Mouse (Mus musculus) left cerebral cortex, postnatal 25 days (tissue): Measurements from ENCODE around the gene Dync1i2. TPM values are rescaled to one million over a fixed set of nuclear protein-coding genes. Genes with fewer than 3 reads are reported as not detected.

Experiments used
- DNase-seq, 2 experiments: peaks; one replicate each; pipeline ENCODE4 v3.0.0; 2022; ENCODE audit warnings: low spot score in 2 of 2, mixed read lengths in 1 of 2
- intact Hi-C: fragments of 180-260 bp; cut with DNase I; formaldehyde crosslinking; loops from one replicate; pipeline ENCODE4 v1.15.1; 2025
- total RNA-seq, 2 experiments: library from RNA; stranded (reverse); gene quantifications; 2 replicates each; pipeline ENCODE4 v1.2.3; 2021

Gene Dync1i2
- 100 to 1,000 TPM; 134 to 135 TPM for total RNA-seq

DNA sequence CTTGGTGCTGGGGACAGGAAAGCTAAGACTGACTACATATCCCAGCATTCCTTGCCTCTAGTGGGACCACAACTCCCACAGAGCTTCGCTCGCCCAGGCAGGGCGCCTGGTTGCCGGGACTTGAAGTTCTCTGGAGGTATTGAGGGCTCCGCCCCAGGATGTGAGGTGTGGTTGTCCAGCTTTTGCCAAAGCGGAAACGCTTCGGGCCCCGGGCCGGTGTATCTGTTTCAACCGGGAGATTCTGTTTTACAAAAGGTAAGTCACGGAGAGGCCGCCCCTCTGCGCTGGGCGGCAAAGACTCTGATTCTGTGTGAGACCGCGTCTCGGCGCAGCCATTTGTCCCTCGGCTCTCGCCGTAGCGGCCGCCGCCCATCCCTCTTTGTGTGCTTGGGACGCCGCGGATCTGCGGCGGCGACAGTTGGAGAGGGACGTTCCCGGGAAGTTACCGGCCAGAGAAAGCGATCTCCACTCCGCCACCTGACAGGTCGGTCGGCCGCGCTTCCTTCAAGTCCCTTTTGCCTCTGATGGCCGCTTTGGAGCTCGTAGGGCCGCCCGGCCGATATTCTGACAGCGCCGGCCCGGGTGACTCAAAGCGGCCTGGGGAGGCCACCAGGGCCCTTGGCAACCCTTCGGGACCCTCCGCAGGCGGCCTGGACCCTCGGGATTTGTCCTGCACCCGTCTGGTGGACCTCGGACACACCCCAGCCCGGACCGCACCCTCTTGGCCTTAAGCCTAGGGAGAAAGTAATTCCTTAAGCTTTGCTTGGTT lies at the start of gene Dync1i2:
TSS of gene Dync1i2 (plus strand) at position 116 of the 769 bp plus-strand sequence.
- peak; percentile 93 to 97 for DNase-seq
- intact Hi-C loops = loop anchor here (5.0 kb wide), 1 partner anchor 549 kb away; the partner anchor contains the start of genes Gm26558 and Gorasp2

DNA sequence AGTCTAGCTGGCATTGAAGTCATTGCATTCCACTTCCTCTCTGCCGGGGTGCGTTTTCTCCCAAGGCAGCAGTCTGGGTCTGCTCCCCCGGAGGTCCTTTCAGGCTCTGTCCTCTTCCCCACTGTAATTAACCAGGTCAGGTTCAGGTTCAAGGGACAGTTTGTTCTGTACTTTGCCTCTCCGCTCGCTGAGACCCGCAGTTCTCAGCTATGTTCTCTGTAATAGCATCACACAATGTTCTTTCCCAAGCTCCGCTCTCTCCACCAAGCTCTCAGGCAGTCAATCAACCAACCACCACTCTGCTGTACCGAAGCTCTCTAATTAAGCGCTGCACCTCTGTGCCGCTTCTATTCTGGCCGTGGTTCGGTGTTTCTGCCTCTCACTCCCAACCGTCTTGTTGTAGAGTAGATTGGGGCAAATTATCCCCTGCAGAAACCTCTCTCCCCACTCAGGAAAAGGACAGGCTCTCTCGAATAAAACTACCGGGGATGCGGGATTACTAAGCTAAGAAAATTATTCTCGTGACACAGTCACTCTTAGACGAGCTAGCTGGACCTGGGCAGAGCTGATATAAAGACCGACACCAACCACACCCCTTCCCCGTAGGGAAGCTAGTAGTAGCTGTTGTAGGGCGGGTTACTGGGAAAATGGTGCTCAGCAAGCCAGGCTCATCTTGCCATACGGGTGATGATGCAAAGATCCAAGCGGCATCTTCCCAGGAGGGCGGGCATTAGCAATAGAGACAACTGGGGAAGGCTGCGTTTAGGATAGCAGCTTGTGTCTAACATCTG lies 48.5 kb upstream of the Dync1i2 start:
- DNase-seq = no peak
- intact Hi-C loops = no loop called here

DNA sequence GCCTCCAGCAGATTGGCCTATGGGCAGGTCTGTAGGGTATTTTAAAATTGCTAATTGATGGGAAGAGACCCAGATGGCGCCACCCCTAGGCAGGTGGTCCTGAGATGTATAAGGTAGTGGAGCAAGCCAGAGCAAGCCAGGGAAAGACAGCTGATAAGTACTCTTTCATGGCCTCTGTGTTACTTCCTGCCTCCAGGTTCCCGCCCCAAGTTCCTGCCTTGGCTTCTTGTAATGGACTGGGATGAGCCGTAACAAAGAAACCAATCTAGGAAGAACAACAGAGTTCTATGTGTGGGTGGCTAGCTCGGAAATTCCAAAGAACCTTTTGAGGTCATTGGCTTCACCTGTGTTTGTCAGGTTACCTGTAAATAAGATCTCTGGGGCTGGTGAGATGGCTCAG lies 44.3 kb upstream of the Dync1i2 start:
- no peak for DNase-seq
- intact Hi-C loops = no loop called here

DNA sequence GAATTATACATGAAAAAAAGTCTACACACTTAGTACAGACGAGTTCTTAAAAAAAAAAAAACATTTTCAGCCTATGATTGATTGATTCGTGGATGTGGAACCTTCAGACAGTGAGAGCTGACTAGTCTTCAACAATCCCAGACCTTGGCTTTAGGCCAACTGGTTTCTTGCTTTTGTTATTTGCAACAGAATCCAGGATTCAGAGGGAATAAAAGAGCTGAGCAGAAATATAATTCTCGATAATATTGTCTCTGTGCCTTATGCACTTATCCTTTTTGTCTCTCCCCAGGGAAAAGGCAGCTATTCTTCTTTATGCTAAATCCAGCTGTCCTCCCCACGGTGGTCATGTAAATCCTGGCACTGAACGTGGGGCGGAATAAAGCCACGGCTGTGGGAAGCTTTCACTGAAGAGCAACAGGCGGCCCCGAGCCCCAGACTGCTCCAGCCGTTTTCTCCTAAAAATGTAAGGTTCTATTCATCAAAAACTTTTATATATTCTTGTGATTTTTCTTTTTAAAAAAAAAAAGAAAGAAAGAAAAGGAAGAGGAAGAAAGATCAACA lies 43.0 kb upstream of the Dync1i2 start:
- no peak for DNase-seq
- intact Hi-C loops = no loop called here

DNA sequence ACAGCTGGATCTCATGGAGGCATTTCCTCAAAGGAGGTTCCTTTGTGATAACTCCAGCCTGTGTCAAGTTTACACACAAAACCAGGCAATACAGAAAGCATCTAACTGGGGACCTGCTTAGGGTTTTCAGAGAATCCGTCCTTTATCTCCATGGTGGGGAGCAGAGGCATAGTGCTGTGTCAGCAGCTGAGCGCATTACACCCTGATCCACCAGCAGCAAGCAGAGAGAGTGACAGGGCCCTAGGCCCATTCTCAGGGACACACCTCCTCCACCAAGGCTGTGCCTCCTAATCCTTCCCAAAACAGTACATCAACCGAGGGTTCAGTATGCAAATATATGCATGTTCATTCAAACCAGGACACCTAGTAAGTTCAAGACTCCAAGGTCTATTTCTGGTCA lies 38.5 kb upstream of the Dync1i2 start:
- no peak for DNase-seq
- intact Hi-C loops = no loop called here

DNA sequence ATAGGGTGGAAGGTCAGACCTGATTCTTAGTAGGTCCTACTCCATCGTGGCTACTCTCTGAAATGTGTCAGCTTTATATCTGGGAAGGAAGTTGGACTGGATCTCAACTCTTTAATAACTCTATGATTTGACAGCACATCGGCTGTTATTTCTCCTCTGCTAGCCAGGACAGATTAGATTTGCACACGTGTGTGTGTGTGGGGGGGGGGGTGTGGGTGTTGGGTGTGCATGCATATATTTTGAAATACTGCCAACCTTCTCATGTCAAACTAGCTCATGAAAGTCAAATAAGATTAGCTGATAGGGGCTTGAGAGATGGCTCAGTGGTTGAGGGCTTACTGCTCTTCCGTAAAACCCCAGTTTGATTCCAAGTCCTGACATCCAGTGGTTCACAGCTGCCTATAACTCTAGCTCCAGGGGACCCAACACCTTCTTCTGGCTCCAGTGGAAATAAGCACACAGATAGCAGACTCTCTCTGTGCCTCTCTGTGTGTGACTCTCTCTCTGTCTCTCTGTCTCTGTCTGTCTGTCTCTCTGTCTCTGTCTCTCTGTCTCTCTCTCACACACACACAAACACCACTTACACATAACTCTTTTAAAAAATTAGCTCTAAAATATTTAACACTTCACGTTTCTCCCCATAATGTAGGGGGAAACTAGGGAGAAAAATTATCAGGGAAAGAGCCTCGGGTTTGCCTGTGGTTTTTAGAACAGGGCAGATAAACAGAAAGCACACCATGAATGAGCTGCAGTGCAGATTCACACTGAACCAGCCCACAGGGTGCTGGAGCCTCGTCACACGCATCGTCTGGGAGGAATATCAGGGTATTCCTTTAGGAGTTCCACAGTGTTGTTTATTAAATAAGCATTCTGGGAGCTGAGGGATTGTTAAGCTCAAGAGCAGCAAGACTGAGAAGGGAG lies 34.9 kb upstream of the Dync1i2 start:
- DNase-seq = no peak
- intact Hi-C loops = no loop called here

DNA sequence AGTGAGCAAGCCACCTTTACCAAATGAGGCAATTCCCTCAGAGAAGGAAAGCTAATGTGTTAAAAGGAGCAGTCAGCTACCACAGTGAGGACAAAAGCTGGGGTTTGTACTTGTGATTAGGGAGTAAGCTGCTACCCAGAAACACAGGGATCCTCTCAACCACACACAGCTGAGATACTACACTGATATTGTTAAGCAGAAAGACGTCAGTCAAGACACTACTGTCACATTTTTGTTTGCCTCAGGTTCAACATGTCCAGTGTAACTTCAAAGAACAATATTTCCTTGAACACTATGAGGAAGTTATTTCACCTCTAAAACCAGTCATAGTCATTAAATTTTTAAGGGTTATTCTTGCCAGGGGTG lies 34.3 kb upstream of the Dync1i2 start:
- intact Hi-C loops = no loop called here
- DNase-seq = no peak

DNA sequence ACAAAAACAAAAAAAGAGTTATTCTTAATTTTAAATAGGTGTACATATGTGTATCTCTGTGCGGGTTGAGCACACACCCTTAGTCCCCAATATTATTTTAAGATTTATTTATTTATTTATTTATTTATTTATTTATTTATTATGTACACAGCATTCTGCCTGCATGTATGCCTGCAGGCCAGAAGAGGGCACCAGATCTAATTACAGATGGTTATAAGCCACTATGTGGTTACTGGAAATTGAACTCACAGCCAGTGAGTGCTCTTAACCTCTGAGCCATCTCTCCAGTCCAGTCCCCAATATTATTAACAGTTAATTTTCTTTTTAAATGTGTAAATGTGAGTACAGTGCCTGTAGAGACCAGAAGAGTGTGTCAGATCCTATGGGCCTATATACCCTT lies 33.7 kb upstream of the Dync1i2 start:
- intact Hi-C loops = no loop called here
- DNase-seq = no peak

DNA sequence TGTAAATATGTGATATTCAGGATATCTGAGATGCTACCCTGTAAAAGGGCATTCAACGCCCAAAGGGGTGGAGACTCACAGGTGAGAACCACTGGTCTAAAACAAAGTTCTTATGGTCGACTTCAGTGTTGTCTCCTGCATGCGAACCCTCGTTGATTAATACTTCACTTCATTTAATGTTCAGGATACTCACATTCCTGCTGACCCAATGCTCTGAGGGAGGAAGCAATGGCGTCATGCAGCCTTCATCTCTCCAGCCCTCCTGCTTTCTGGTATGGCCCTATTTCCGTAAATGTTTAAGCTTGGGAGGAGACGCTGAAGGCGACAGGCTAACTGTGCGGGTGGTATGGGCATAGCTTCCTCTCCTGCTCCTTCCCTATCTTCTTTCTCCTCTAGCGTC lies 31.8 kb upstream of the Dync1i2 start:
- intact Hi-C loops = no loop called here

DNA sequence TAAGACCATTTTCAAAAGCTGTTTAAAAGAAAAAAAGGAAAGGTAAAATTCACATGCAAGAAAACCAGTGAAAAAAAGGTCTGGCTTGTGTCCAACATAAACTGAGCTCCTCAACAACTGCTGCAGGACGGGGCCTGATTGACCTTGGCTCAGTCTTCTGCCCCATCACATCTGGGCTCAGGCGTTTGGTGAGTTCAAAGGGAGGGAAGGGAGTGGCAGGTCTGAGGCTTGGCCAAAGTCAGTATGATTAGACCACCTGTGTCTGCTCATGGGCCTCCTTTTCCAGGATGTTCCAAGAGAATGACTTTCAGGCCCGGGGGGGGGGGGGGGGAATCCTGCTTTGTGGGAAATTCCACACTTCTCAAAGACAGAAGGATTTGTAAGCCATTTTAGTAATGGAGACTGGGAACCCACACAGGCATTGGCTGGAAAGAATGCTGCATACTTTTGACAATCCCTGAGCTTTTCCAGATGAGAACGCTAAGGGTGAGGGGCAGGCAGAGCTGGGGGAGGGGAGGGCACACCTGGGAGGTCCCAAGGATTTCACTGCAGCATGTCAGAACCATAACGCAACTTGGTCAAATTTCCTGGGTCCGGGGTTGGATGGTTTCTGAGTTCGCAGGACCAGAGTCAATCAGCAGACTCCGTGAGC lies 30.8 kb upstream of the Dync1i2 start:
- DNase-seq = no peak
- intact Hi-C loops = no loop called here

More for the DNA sequence above, 31.8 kb upstream of the Dync1i2 start:
- no peak for DNase-seq

DNA sequence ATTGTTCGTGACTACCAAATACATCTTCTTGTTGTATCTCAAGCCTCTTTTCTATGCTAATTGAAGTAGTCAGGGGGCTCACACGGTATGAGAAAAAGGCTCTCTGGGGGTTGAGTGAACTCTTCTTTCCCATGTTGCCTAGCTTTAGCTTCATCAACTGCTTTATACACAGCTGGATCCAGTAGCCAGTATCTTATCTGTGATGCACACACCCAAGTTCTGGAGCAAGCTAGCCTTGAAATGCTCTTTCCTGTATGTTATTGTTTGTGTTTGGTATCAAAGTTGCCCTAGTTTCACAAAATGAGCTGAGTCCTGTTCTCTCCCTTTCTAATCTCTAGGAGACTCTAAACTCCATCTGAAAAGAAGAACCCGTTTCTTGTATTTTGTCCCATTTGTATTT lies 23.6 kb upstream of the Dync1i2 start:
- intact Hi-C loops = no loop called here
- DNase-seq = no peak

DNA sequence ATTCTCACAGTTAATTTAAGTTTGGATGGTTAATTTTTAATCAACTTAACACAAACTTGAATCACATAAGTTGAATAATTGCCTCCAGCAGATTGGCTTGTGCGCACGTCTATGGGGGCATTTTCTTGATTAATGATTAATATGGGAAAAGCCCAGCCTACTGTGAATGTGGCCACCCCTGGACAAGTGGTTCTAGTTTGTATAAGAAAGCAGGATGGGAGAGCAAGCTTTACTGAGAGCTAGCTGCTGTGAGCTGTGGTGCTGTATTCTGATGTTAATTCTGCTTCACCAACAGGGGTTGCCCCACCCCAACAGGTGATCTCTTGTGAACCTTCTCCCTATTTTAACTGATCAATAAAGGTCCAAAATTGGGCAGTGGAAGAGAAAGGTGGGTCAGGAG lies 22.6 kb upstream of the Dync1i2 start:
- DNase-seq = no peak
- intact Hi-C loops = no loop called here

DNA sequence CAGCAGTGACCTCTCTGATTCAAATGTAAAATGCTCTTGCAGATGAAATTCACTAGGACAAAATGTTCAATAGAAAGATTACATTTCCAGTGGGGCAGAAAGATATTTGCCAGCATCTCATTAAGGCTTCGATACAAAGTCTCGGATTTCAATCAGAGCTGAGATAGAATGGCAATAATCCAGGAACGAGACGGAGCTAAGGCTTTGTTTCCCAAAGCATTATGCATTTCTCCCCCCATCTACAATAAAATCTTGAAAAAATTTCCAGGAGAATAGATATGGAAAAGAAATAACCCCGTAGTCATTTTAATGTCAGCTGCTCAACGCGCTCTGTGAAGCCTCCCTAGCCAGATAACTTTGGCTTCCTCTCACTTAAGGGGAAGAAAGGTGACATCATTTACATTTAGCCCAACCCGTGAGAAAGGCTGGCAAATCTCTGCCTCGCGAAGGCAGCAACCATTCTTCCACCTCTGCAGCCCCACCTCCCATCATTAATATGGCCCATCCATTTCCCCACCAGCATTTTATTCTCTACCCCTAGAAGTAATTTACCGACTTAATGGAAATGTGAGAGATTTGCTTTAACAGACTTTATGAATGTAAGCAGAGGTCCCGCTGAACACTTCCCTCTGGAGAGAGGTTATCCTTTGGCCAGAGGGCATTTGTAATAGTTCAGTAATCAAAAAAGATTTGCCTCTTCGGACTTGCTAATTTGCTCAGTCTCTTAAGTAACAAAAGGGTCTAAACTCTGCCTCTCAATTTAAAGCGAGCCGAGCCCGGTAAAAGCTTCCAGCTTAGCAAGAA lies 19.9 kb upstream of the Dync1i2 start:
- no peak for DNase-seq
- intact Hi-C loops = no loop called here

DNA sequence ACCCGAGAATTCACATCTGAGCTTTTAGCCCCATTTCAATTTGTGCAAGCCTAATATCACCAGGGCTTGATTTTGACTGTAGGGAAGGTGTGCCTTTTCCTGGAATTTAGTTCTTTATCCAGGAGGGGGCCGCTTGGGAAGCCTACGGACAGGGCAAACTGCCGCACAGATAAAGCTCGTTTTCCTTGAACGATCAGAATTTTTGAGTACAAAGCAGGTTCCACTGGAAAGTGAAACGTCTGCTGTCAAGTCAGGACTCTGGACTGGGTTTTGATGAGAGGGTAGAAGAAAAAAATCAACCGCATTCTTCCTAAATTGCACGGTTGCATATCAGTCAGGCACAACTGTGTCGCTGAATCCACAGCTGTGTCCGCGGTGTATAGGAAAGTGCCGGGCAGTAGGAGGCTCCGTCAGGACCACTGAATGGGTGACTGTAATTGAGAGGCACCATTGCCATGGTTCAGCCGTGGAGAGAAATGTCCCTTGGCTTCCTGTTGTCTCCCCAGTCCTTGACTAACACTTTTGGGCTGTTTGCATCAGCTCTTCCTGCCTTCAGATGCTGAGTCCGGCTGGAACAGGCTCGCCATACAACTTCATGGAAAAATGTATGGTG lies 19.2 kb upstream of the Dync1i2 start:
- intact Hi-C loops = no loop called here
- no peak for DNase-seq

DNA sequence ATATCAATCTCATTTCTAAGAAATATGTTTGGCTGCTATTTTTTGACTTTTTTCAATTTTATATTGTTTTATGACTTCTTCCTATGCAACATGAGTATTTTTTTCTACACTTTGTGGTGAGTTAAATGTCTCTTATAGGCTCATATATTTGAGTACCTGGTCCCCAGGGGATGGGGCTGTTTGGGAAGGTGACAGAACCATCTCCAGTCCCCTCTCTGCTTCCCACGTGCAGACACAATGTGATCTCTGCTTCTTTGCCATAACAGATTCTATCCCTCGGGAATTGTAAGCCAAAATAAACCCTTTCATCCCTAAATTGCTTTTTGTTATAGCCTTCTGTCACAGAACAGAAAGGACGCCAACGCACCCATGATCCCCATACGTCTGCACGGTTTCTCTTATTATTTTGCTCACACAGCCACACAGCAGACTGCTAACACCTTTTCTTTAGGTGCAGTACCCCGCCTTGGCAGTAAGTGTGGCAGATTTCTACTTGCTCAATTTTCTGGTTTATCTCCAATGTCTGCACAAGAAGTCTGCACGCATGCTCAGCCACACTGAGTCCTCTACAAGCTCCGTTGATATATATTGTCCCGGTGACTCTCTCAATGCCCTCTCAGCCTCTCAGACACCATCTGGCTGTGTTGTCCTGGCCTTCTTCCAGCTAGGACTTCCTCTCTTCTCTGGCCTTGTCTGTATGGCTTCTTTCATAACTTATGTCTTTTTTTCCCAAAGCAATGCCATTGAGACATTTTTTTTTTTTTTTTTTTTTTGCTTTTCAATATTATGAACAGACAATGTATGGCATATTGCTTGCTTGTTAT lies 17.2 kb upstream of the Dync1i2 start:
- intact Hi-C loops = no loop called here
- DNase-seq = peak; percentile 6 to 21

DNA sequence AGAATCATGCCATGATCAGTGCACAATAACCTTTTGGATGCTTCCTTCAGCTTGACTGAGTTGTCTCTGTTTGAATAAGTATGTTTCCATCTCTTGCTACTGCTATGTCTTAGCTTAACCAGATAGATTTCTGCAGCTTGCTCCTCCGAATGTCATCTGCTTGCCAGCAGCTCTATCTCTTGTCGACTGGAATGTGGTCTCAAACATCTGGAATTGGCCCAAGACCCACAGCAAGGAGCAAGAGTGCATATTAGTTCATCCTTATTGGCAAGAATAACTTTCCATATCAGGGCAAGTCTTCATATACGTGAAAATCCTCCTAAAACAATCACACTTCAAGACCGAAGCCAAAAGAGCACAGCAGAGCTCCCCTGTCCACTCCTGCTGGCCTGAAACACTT lies 14.6 kb upstream of the Dync1i2 start:
- intact Hi-C loops = no loop called here
- no peak for DNase-seq

DNA sequence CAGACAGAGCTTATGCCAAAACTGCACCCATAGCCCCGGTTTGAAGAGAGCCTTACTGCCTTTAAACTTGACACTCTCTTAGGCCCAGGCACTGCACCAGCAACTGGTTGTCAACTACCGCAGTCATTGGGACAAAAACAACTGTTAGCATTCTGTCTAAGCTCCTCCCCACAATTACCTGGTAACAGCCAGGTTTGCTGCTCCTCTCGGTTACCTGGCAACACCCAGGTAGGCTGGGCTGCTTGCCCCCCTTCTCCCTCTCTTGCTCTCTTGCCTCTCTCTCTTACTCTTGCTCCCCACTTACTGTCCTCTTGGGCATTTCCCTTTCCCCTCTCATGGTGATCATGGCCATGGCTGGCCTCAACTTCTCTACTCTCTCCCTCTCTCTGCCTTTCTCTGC lies 12.6 kb upstream of the Dync1i2 start:
- DNase-seq = no peak
- intact Hi-C loops = no loop called here
